Mouse (Mus musculus) limb, embryonic 15.5 days (tissue): ENCODE measurements at regions not wholly inside any gene's neighbourhood (a gene's known extent, or its start where the extent isn't known, plus 50 kb on each side); places are given as distances from the start of the nearest gene placed in this dataset.

Experiments
- ATAC-seq: fragments of 200-750 bp; cut with Nextera tagmentation; 2 replicates; pipeline ENCODE4 v1.8.0; 2017; ENCODE audit warnings: low read depth, moderate TSS enrichment; ENCODE audit not compliant: insufficient number of reproducible peaks, low FRiP score, low TSS enrichment
- H3K27ac ChIP-seq: fragments of 300-500 bp; sonication (generic); 2 replicates; pipeline ENCODE4 v1.5.1; 2015; ENCODE audit warnings: moderate library complexity, mild to moderate bottlenecking, inconsistent platforms
- H3K27me3 ChIP-seq: fragments of 300-500 bp; sonication (generic); 2 replicates; pipeline ENCODE4 v1.6.1; 2015; ENCODE audit warnings: inconsistent platforms
- H3K36me3 ChIP-seq: fragments of 300-500 bp; sonication (generic); 2 replicates; pipeline ENCODE4 v1.6.1; 2015; ENCODE audit warnings: inconsistent platforms
- H3K4me1 ChIP-seq: fragments of 300-500 bp; sonication (generic); 2 replicates; pipeline ENCODE4 v1.6.1; 2015; ENCODE audit warnings: inconsistent platforms
- H3K4me2 ChIP-seq: fragments of 300-500 bp; sonication (generic); 2 replicates; pipeline ENCODE4 v1.6.1; 2015; ENCODE audit warnings: mild to moderate bottlenecking, inconsistent platforms
- H3K4me3 ChIP-seq: fragments of 300-500 bp; sonication (generic); 2 replicates; pipeline ENCODE4 v1.5.1; 2015; ENCODE audit warnings: mild to moderate bottlenecking, inconsistent platforms
- H3K9ac ChIP-seq: fragments of 300-500 bp; sonication (generic); 2 replicates; pipeline ENCODE4 v1.6.1; 2015; ENCODE audit warnings: inconsistent platforms
- H3K9me3 ChIP-seq: fragments of 300-500 bp; sonication (generic); 2 replicates; pipeline ENCODE4 v1.6.1; 2016; ENCODE audit warnings: inconsistent platforms
- WGBS: fragments of 180-500 bp; shearing (Covaris S2); methylation state at CpG from one replicate; pipeline ENCODE4 v1.1.7; 2015; 5-methylcytosine and 5-hydroxymethylcytosine counted together

DNA sequence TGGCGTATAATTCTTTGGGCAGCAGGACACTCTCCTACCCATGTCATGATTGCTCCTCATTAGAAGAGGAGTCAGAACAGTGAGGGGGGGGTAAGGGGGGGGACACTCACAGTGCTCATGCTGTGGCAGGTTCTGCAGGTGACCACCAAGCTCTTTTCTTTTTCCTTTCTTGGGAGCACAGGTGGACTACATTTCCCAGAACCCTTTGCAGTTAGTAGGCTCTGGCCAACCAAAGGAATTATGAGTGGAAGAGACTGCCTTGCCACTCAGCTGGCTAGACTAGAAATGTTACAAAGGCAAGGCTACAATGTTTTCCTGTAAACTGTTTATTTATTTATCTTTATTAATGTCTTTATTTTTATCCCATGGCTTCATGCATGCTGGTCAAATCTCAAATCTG lies 53.6 kb upstream of the Ifnlr1 start:
- Histone ChIP-seq H3K27ac (no peak overlapping the region), H3K27me3 (no peaks in the 10 kb centered on the region), H3K9ac (no peak overlapping the region), H3K4me1 (no peaks in the 10 kb centered on the region), H3K9me3 (no peaks in the 10 kb centered on the region), H3K4me3 (no peak overlapping the region), H3K36me3 (no peaks in the 10 kb centered on the region), H3K4me2 (no peak overlapping the region)
- no peak for ATAC-seq
- WGBS = 100% methylated on average over 1 of the region's 1 CpGs

DNA sequence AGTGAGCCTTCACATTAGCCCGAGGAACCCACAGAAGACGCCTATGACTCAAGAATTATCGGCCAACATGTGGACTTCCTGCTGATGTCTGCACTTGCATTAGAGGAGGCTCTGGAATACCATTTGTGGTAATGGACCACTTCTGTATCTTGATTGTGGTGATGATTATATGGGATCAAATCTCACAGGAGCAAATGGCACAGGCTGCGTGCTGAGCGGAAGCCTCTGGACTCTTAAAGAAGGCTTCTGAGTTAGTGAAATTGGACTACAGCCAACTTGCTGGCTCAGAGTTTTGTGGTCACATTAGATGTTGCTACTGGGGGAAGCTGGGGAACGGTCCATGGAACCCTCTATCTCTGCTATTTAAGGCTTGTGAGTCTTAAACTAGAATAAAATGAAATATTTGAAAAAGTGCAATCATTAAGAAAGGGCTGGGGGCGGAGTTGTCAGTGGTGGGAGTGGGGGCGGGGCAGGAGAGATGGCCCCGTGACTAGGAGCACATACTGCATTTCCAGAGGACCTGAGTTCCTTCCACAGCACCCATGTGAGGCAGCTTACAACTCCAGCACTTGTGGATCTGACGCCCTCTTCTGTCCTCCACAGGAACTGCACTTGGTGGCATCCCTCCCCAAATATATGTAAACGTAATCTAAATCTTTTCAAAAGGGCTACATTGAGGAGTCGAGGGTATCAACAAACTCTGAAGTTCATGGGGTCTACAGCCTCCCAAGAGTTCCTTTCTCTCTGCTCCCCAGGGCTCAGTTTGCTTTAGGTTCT lies 56.1 kb upstream of the Ifnlr1 start:
- H3K27me3 ChIP-seq = no peaks in the 10 kb centered on the region
- H3K27ac ChIP-seq = no peak overlapping the region
- no peaks in the 10 kb centered on the region for H3K9me3 ChIP-seq
- no peak overlapping the region for H3K9ac ChIP-seq
- 80% methylated on average over 12 of the region's 12 CpGs for WGBS
- H3K4me2 ChIP-seq = no peak overlapping the region
- no peaks in the 10 kb centered on the region for H3K4me1 ChIP-seq
- H3K4me3 ChIP-seq = no peak overlapping the region
- H3K36me3 ChIP-seq = no peaks in the 10 kb centered on the region
- ATAC-seq = no peak

- Histone ChIP-seq H3K27ac (no peak overlapping the region), H3K36me3 (no peaks in the 10 kb centered on the region), H3K27me3 (no peaks in the 10 kb centered on the region), H3K4me3 (no peak overlapping the region), H3K4me1 (peaks cover 7% of the 10 kb centered on the region; the same call in 1 of the 2 replicates), H3K9ac (no peak overlapping the region), H3K4me2 (no peak overlapping the region), H3K9me3 (no peaks in the 10 kb centered on the region)
- ATAC-seq = no peak
- 87% methylated on average over 15 of the region's 15 CpGs for WGBS
These were observed 53.0 kb upstream of the Grhl3 start for GRCm38 (mm10) chr4:135626461-135626860.

DNA sequence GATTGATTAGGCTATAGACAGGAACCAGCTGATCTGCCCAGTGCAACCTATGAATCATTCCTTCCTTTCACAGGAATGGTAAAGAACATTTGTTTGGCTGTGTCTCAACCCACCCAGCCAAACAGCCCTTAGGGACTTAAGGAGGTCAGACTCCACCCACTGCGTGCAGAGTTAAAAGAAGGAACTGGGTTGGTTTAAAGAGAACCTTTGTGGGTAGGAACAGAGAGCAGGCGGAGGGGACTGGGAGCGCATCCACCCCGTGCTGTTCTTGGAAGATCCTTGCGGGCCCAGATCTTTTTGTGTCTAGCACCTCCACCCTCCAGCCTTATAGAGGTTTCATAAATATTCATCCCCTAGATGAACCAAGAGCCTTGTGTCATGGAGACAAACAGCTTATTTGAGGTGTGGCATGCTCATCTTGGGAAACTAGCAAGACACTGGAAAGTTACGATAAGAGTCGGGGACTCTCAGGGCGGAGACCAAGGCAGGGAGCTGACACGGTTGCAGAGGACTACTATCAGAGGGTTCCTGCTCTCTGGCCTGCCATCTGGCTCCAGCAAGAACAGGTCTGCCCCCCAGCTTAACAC lies 49.8 kb upstream of the Grhl3 start:
- Histone ChIP-seq H3K4me1 (peaks cover 7% of the 10 kb centered on the region; the same call in 1 of the 2 replicates), H3K9ac (no peak overlapping the region), H3K27me3 (no peaks in the 10 kb centered on the region; the same call in 1 of the 2 replicates), H3K36me3 (no peaks in the 10 kb centered on the region), H3K9me3 (no peaks in the 10 kb centered on the region), H3K4me2 (no peak overlapping the region), H3K4me3 (no peak overlapping the region), H3K27ac (peak overlapping the region; percentile 59)
- ATAC-seq = no peak
- WGBS = 67% methylated on average over 9 of the region's 9 CpGs
